Mouse (Mus musculus) myocyte (in vitro differentiated cells): Measurements from ENCODE around the gene Klhl12. TPM values are rescaled to one million over a fixed set of nuclear protein-coding genes. Genes with fewer than 3 reads are reported as not detected.

Experiments
- H3K27me3 ChIP-seq: one replicate; pipeline ENCODE4 v1.6.1; 2011; ENCODE audit not compliant: control insufficient read depth, insufficient read depth, insufficient read length
- H3K36me3 ChIP-seq: one replicate; pipeline ENCODE4 v1.6.1; 2011; ENCODE audit not compliant: control insufficient read depth, insufficient read depth
- H3K4me2 ChIP-seq: one replicate; pipeline ENCODE4 v1.6.1; 2011; ENCODE audit warnings: low read depth, control low read depth
- H3K4me3 ChIP-seq: one replicate; pipeline ENCODE4 v1.5.1; 2011; ENCODE audit warnings: mild to moderate bottlenecking, control low read depth, moderate library complexity
- H3K79me2 ChIP-seq: one replicate; pipeline ENCODE4 v1.6.1; 2011; ENCODE audit not compliant: control insufficient read depth, insufficient read depth
- H3ac ChIP-seq: one replicate; pipeline ENCODE4 v1.6.1; 2011; ENCODE audit not compliant: control insufficient read depth, insufficient read length
- CEBPB ChIP-seq: IDR thresholded peaks from 2 replicates; pipeline ENCODE4 v1.6.1; 2011; ENCODE audit warnings: mild to moderate bottlenecking, moderate library complexity; ENCODE audit not compliant: poor library complexity, insufficient read depth, severe bottlenecking
- E2F4 ChIP-seq: IDR thresholded peaks from one replicate; pipeline ENCODE4 v1.6.1; 2011; ENCODE audit warnings: mild to moderate bottlenecking, control low read depth, moderate library complexity; ENCODE audit not compliant: insufficient read depth
- MAX ChIP-seq: IDR thresholded peaks from one replicate; pipeline ENCODE4 v1.6.1; 2011; ENCODE audit warnings: low read depth, mild to moderate bottlenecking, control low read depth
- MYOD1 ChIP-seq, 3 experiments: IDR thresholded peaks; one replicate each; pipeline ENCODE4 v1.6.1; 2011; ENCODE audit warnings: control low read depth in 2 of 3, low read depth in 2 of 3, mild to moderate bottlenecking in 2 of 3, moderate library complexity in 1 of 3; ENCODE audit not compliant: insufficient read length in 2 of 3, control insufficient read depth in 1 of 3
- MYOG ChIP-seq, 3 experiments: IDR thresholded peaks; one replicate each; pipeline ENCODE4 v1.6.1; 2011; ENCODE audit warnings: control low read depth in 2 of 3, low read depth in 2 of 3, mild to moderate bottlenecking in 2 of 3; ENCODE audit not compliant: insufficient read length in 2 of 3, control insufficient read depth in 1 of 3, insufficient read depth in 1 of 3
- POLR2A ChIP-seq: IDR thresholded peaks from one replicate; pipeline ENCODE4 v1.6.1; 2011; ENCODE audit warnings: low read depth, mild to moderate bottlenecking, control low read depth, moderate library complexity; ENCODE audit not compliant: insufficient read length
- POLR2AphosphoS2 ChIP-seq: IDR thresholded peaks from one replicate; pipeline ENCODE4 v1.6.1; 2011; ENCODE audit warnings: low read depth, control low read depth; ENCODE audit not compliant: insufficient read length
- REST ChIP-seq: IDR thresholded peaks from one replicate; pipeline ENCODE4 v1.6.1; 2011; ENCODE audit warnings: mild to moderate bottlenecking, control low read depth, moderate library complexity; ENCODE audit not compliant: insufficient read depth, insufficient read length
- SRF ChIP-seq: IDR thresholded peaks from one replicate; pipeline ENCODE4 v1.6.1; 2011; ENCODE audit warnings: low read depth; ENCODE audit not compliant: control insufficient read depth, insufficient read length
- TCF12 ChIP-seq: IDR thresholded peaks from one replicate; pipeline ENCODE4 v1.6.1; 2011; ENCODE audit warnings: mild to moderate bottlenecking, control low read depth; ENCODE audit not compliant: poor library complexity, insufficient read depth, severe bottlenecking
- TCF3 ChIP-seq: IDR thresholded peaks from one replicate; pipeline ENCODE4 v1.6.1; 2011; ENCODE audit warnings: low read depth, control low read depth; ENCODE audit not compliant: insufficient read length
- USF1 ChIP-seq: IDR thresholded peaks from one replicate; pipeline ENCODE4 v1.6.1; 2011; ENCODE audit warnings: low read depth, mild to moderate bottlenecking, control low read depth, moderate library complexity
- polyA plus RNA-seq: library from polyadenylated mRNA; unstranded; fragments of >200 nt; fragmentation: generic; extraction: Trizol; gene quantifications from one replicate; pipeline ENCODE4 v1.2.1, GENCODE M21; 2012; ENCODE audit warnings: missing spikeins

The Klhl12 gene
- polyA plus RNA-seq, 1 experiment, result 11.3 TPM

DNA sequence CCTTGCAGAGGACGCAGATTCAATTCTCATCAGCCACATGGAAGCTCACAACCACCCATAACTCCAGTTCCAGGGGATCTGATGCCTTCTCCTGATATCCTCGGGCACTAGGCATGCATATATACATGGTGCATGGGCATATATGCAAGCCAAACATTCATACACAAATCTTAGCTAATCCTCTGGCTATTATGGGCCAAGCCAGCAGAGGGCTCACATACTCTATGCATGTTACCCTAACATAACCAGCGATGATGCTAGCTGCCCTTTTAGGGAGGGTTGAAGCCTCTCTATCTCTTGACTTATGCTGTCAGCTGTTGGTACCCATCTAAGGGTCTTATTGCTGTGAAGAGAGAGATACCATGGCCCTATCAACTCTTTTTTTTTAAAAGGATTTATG lies 4.3 kb upstream of the Klhl12 start:
- H3K4me2 ChIP-seq, result no peak overlapping the region
- H3K36me3 ChIP-seq, result no peaks in the 10 kb centered on the region
- H3K4me3 ChIP-seq, result no peak overlapping the region
- H3K27me3 ChIP-seq, result no peaks in the 10 kb centered on the region
- no peak overlapping the region for H3ac ChIP-seq
- H3K79me2 ChIP-seq, result peaks cover 4% of the 10 kb centered on the region
- TF ChIP-seq USF1 (no peak), CEBPB (no peak), MAX (no peak), MYOG (IDR thresholded peaks at IDR 0.05; ENCODE audit: control insufficient read depth in 1 of 3, insufficient read depth in 1 of 3, insufficient read length in 2 of 3, low read depth in 2 of 3) (no peak), POLR2AphosphoS2 (no peak), SRF (peak; percentile 59), MYOD1 (IDR thresholded peaks at IDR 0.05; ENCODE audit: control insufficient read depth in 1 of 3, insufficient read length in 2 of 3, low read depth in 2 of 3) (no peak)

GRCm38 (mm10) chr1:134456060-134456459 lies 729 bp downstream of the Klhl12 start:
- H3K36me3 ChIP-seq, result peaks cover 6% of the 10 kb centered on the region
- peaks cover 12% of the 10 kb centered on the region for H3K79me2 ChIP-seq
- H3ac ChIP-seq, result peak overlapping the region; percentile 89
- no peaks in the 10 kb centered on the region for H3K27me3 ChIP-seq
- peak overlapping the region; percentile 82 for H3K4me2 ChIP-seq
- peak overlapping the region; percentile 70 for H3K4me3 ChIP-seq
- TF ChIP-seq MYOD1 (IDR thresholded peaks at IDR 0.05; ENCODE audit: control insufficient read depth in 1 of 3, insufficient read length in 2 of 3, low read depth in 2 of 3) (no peak), TCF12 (no peak), REST (no peak), MAX (no peak), SRF (no peak), TCF3 (no peak)

- Histone ChIP-seq H3K36me3 (peaks cover 12% of the 10 kb centered on the region), H3K4me2 (no peak overlapping the region), H3K4me3 (no peak overlapping the region), H3K79me2 (peaks cover 12% of the 10 kb centered on the region), H3K27me3 (no peaks in the 10 kb centered on the region), H3ac (no peak overlapping the region)
- TF ChIP-seq USF1, result no peak
- TF ChIP-seq MYOD1 (IDR thresholded peaks at IDR 0.05; ENCODE audit: control insufficient read depth in 1 of 3, insufficient read length in 2 of 3, low read depth in 2 of 3), result no peak
- TF ChIP-seq POLR2AphosphoS2, result no peak
- no peak for TF ChIP-seq E2F4
- no peak for TF ChIP-seq MAX
- no peak for TF ChIP-seq TCF12
- TF ChIP-seq POLR2A, result no peak
- no peak for TF ChIP-seq CEBPB
- no peak for TF ChIP-seq SRF
- no peak for TF ChIP-seq MYOG (IDR thresholded peaks at IDR 0.05; ENCODE audit: control insufficient read depth in 1 of 3, insufficient read depth in 1 of 3, insufficient read length in 2 of 3, low read depth in 2 of 3)
- TF ChIP-seq REST, result no peak
- TF ChIP-seq TCF3, result no peak
These were observed 2.9 kb downstream of the Klhl12 start for GRCm38 (mm10) chr1:134458139-134458727.

GRCm38 (mm10) chr1:134460294-134461284 lies 5.3 kb downstream of the Klhl12 start:
- H3K27me3 ChIP-seq, result no peaks in the 10 kb centered on the region
- peaks cover 15% of the 10 kb centered on the region for H3K36me3 ChIP-seq
- peaks cover 11% of the 10 kb centered on the region for H3K79me2 ChIP-seq
- H3K4me3 ChIP-seq, result no peak overlapping the region
- no peak for TF ChIP-seq POLR2AphosphoS2
- no peak for TF ChIP-seq CEBPB
- H3ac ChIP-seq, result no peak overlapping the region
- no peak overlapping the region for H3K4me2 ChIP-seq

DNA sequence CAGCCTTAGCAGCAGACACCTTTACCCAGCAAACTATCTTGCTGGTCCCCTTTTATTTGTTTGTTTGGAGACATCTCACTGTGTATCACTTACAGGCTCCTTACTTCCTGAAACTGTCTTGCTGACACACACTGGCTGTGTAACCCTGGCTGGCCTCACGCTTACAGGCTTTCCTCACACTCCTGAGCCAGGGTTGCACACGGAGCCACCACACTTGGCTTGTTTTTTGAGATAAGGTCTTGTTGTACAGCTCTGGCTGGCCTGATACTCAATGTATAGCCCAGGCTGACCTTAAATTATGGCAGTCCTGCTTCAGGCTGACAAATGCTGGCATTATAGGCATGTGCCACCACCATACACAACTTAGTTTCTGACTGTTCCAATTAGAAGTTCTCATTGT lies 29.3 kb downstream of the Klhl12 start:
- Histone ChIP-seq H3ac (no peak overlapping the region), H3K4me3 (no peak overlapping the region), H3K79me2 (no peaks in the 10 kb centered on the region), H3K27me3 (no peaks in the 10 kb centered on the region), H3K4me2 (no peak overlapping the region), H3K36me3 (peaks cover 22% of the 10 kb centered on the region)
- TF ChIP-seq TCF3, result no peak
- TF ChIP-seq MAX, result no peak
- TF ChIP-seq SRF, result no peak
- no peak for TF ChIP-seq E2F4
- TF ChIP-seq MYOG (IDR thresholded peaks at IDR 0.05; ENCODE audit: control insufficient read depth in 1 of 3, insufficient read depth in 1 of 3, insufficient read length in 2 of 3, low read depth in 2 of 3), result no peak
- TF ChIP-seq USF1, result no peak
- no peak for TF ChIP-seq MYOD1 (IDR thresholded peaks at IDR 0.05; ENCODE audit: control insufficient read depth in 1 of 3, insufficient read length in 2 of 3, low read depth in 2 of 3)
- no peak for TF ChIP-seq TCF12
